Mouse (Mus musculus) neural tube, embryonic 14.5 days (tissue): ENCODE measurements around the gene Smarcd2. TPM values are rescaled to one million over a fixed set of nuclear protein-coding genes. Genes with fewer than 3 reads are reported as not detected.

ENCODE experiments used
- ATAC-seq: fragments of 200-750 bp; cut with Nextera tagmentation; 2 replicates; pipeline ENCODE4 v1.8.0; 2017; ENCODE audit warnings: low read depth, mild to moderate bottlenecking, moderate TSS enrichment, moderate library complexity
- H3K27ac ChIP-seq: fragments of 300-500 bp; sonication (generic); 2 replicates; pipeline ENCODE4 v1.5.1; 2014; ENCODE audit warnings: low read depth, mild to moderate bottlenecking, control low read depth, low read length, moderate library complexity, mixed read lengths
- H3K27me3 ChIP-seq: fragments of 300-500 bp; sonication (generic); 2 replicates; pipeline ENCODE4 v1.6.1; 2014; ENCODE audit warnings: low read length; ENCODE audit not compliant: control insufficient read depth, insufficient read depth
- H3K36me3 ChIP-seq: fragments of 300-500 bp; sonication (generic); 2 replicates; pipeline ENCODE4 v1.6.1; 2014; ENCODE audit warnings: low read length, mixed read lengths; ENCODE audit not compliant: control insufficient read depth, insufficient read depth
- H3K4me1 ChIP-seq: fragments of 300-500 bp; sonication (generic); 2 replicates; pipeline ENCODE4 v1.6.1; 2014; ENCODE audit warnings: low read length; ENCODE audit not compliant: control insufficient read depth, insufficient read depth
- H3K4me2 ChIP-seq: fragments of 300-500 bp; sonication (generic); 2 replicates; pipeline ENCODE4 v1.6.1; 2014; ENCODE audit warnings: mild to moderate bottlenecking, low read depth, low read length, control low read depth
- H3K4me3 ChIP-seq: fragments of 300-500 bp; sonication (generic); 2 replicates; pipeline ENCODE4 v1.5.1; 2014; ENCODE audit warnings: low read depth, low read length, control low read depth, mixed read lengths
- H3K9ac ChIP-seq: fragments of 300-500 bp; sonication (generic); replicated peaks from 2 replicates; pipeline ENCODE4 v1.6.1; 2014; ENCODE audit warnings: low read depth, mild to moderate bottlenecking, control low read depth, low read length, mixed read lengths
- H3K9me3 ChIP-seq: fragments of 300-500 bp; sonication (generic); 2 replicates; pipeline ENCODE4 v1.6.1; 2016; ENCODE audit warnings: low read length; ENCODE audit not compliant: control insufficient read depth
- WGBS: fragments of 180-500 bp; shearing (Covaris S2); extraction: QIAGEN DNeasy Blood & Tissue Kit; methylation state at CpG from one replicate; pipeline ENCODE4 v1.1.7; 2014; 5-methylcytosine and 5-hydroxymethylcytosine counted together
- polyA plus RNA-seq: library from polyadenylated mRNA; unstranded; fragments of >200 nt; fragmentation: Nextera tagmentation; extraction: Ambion mirVana; gene quantifications from 2 replicates; pipeline ENCODE4 v1.2.1, GENCODE M21; 2014

Gene Smarcd2
- 10.3 and 21.4 TPM in 2 replicates for polyA plus RNA-seq

GRCm38 (mm10) chr11:106272644-106273310 is at the start of gene Smarcd2:
Gene Smarcd2, minus strand, starts transcription at chr11:106272972.
- H3K27ac ChIP-seq = peak within 1 kb of the TSS; percentile 79
- peak; percentile 91 for ATAC-seq
- H3K4me2 ChIP-seq = peak within 1 kb of the TSS; percentile 79
- 1% methylated on average over 69 of the region's 72 CpGs for WGBS
- H3K4me1 ChIP-seq = peaks cover 24% of the 10 kb centered on the region
- H3K9me3 ChIP-seq = no peaks in the 10 kb centered on the region
- no peaks in the 10 kb centered on the region for H3K36me3 ChIP-seq
- peak within 1 kb of the TSS; percentile 89 for H3K4me3 ChIP-seq
- H3K9ac ChIP-seq = peak within 1 kb of the TSS; percentile 92
- H3K27me3 ChIP-seq = no peaks in the 10 kb centered on the region

DNA sequence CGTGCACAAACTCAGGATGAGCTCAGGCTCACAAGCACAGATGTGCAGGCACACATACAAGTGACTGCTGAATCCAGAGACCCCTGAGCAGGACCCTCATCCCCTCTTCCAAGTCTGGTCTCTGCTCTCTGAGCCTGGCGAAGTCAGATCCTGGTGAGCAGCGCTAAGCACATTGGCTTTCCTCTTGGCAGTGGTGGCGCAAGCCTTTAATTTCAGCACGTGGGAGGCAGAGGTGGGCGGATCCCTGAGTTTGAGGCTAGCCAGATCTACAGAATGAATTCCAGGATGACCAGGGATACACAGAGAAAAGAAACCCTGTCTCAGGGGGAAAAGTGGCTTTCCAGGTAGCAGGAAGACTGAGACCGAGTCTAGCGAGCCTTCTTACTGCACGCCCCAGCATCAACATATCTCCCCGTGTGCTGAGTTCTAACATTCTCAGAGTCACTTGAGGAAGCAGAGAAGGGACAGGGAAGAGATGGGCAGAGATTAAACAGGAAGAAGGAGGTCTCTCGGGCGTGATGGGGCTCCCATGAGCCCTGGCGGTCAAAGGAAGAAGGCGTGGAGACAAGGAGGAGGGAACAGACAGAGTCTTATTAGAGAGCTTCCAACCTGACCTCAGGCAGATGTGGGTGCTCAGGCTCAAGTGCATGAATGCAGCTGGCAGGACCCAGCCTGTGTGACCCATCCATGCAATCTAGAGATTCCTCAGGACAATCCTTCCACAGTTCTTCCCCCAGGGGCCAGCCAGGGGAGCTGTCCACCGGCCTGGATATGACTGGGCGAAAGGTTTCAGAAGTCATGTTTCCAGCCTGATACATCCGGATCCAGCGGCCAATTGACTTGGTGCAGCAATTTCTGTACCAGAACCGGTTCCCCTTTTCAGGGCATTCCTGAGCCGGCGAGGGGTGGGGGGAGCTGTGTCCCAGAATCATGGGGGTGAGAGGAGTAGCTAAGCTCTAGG is 45.9 kb upstream of the Smarcd2 start:
- no peak for ATAC-seq
- Histone ChIP-seq H3K4me1 (no peaks in the 10 kb centered on the region), H3K27ac (no peak overlapping the region), H3K9me3 (no peaks in the 10 kb centered on the region), H3K36me3 (no peaks in the 10 kb centered on the region), H3K4me2 (no peak overlapping the region), H3K4me3 (no peak overlapping the region), H3K27me3 (no peaks in the 10 kb centered on the region), H3K9ac (no peak overlapping the region)
- WGBS = 76% methylated on average over 21 of the region's 21 CpGs

DNA sequence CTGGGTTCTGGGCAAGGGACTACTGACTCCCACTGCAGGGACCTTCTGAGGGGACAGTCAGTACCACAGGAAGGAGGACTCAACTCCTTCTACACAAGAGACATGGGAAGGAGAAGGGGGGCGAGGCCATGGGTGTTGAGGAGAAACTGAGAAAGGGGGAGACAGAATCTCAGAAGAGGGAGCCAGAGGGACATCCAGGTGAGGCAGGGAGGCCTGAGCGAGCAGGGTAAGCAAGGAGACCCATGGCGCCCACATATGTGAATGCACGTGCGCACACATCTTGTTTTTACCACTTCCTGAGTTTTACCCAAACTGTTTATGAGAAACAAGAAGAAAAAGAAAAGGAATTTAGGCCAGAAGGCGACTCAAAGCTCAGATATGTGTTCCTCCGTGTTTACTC is 45.0 kb upstream of the Smarcd2 start:
- Histone ChIP-seq H3K4me3 (no peak overlapping the region), H3K9me3 (no peaks in the 10 kb centered on the region), H3K36me3 (no peaks in the 10 kb centered on the region), H3K4me2 (no peak overlapping the region), H3K27ac (no peak overlapping the region), H3K4me1 (no peaks in the 10 kb centered on the region), H3K27me3 (no peaks in the 10 kb centered on the region), H3K9ac (no peak overlapping the region)
- WGBS = 91% methylated on average over 7 of the region's 7 CpGs
- ATAC-seq = no peak

- Histone ChIP-seq H3K27ac (no peak overlapping the region), H3K4me1 (no peaks in the 10 kb centered on the region), H3K36me3 (no peaks in the 10 kb centered on the region), H3K9me3 (no peaks in the 10 kb centered on the region), H3K4me2 (no peak overlapping the region), H3K27me3 (no peaks in the 10 kb centered on the region), H3K9ac (no peak overlapping the region), H3K4me3 (no peak overlapping the region)
- WGBS = 82% methylated on average over 1 of the region's 1 CpGs
- ATAC-seq = no peak
These were observed 43.6 kb upstream of the Smarcd2 start for GRCm38 (mm10) chr11:106316416-106316815.

GRCm38 (mm10) chr11:106314333-106314812 is 41.6 kb upstream of the Smarcd2 start, which contains the start of gene Cd79b:
Gene Cd79b, minus strand, starts transcription at chr11:106314762.
- ATAC-seq = no peak

GRCm38 (mm10) chr11:106313533-106313932 is 40.8 kb upstream of the Smarcd2 start:
- H3K9me3 ChIP-seq = no peaks in the 10 kb centered on the region
- H3K4me3 ChIP-seq = no peak overlapping the region
- no peak overlapping the region for H3K4me2 ChIP-seq
- H3K27me3 ChIP-seq = no peaks in the 10 kb centered on the region
- H3K36me3 ChIP-seq = no peaks in the 10 kb centered on the region
- no peaks in the 10 kb centered on the region for H3K4me1 ChIP-seq
- no peak overlapping the region for H3K27ac ChIP-seq
- H3K9ac ChIP-seq = no peak overlapping the region
- ATAC-seq = no peak
- 70% methylated on average over 5 of the region's 5 CpGs for WGBS

More at GRCm38 (mm10) chr11:106314333-106314812, 41.6 kb upstream of the Smarcd2 start, which contains the start of gene Cd79b:
- H3K27ac ChIP-seq = no peak within 1 kb of the TSS
- H3K9me3 ChIP-seq = no peaks in the 10 kb centered on the region
- no peaks in the 10 kb centered on the region for H3K4me1 ChIP-seq
- H3K36me3 ChIP-seq = no peaks in the 10 kb centered on the region
- no peak within 1 kb of the TSS for H3K4me2 ChIP-seq
- 78% methylated on average over 9 of the region's 9 CpGs for WGBS
- no peak within 1 kb of the TSS for H3K9ac ChIP-seq
- H3K27me3 ChIP-seq = no peaks in the 10 kb centered on the region
- no peak within 1 kb of the TSS for H3K4me3 ChIP-seq

GRCm38 (mm10) chr11:106310123-106310522 is 37.4 kb upstream of the Smarcd2 start:
- WGBS = 75% methylated on average over 5 of the region's 5 CpGs

DNA sequence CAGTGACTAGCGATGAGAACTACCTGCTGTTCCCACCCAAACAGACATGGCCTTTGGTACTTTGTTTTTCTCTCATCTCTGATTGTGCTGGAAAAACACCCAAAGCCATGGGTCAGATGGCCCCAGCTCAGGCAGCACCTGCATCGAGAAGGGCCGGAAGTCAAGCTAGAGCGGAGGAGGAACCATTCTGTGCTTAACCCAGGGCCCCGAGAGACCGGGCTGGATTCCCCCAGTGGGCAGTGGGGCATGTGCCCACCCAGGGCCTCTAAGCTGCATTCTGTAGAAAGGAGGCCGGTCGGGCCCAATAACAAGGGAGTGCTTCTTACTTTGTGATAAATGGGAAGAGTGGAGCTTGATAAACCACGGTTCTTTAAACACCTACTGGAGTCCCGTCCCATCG is 35.4 kb upstream of the Smarcd2 start:
- Histone ChIP-seq H3K9ac (no peak overlapping the region), H3K4me2 (no peak overlapping the region), H3K4me1 (no peaks in the 10 kb centered on the region), H3K27ac (no peak overlapping the region), H3K4me3 (no peak overlapping the region), H3K36me3 (no peaks in the 10 kb centered on the region), H3K9me3 (no peaks in the 10 kb centered on the region), H3K27me3 (no peaks in the 10 kb centered on the region)
- 84% methylated on average over 11 of the region's 11 CpGs for WGBS
- no peak for ATAC-seq

More at GRCm38 (mm10) chr11:106310123-106310522, 37.4 kb upstream of the Smarcd2 start:
- Histone ChIP-seq H3K27me3 (no peaks in the 10 kb centered on the region), H3K36me3 (no peaks in the 10 kb centered on the region), H3K4me1 (no peaks in the 10 kb centered on the region), H3K4me3 (no peak overlapping the region), H3K27ac (no peak overlapping the region), H3K9ac (no peak overlapping the region), H3K4me2 (no peak overlapping the region), H3K9me3 (no peaks in the 10 kb centered on the region)
- ATAC-seq = no peak

DNA sequence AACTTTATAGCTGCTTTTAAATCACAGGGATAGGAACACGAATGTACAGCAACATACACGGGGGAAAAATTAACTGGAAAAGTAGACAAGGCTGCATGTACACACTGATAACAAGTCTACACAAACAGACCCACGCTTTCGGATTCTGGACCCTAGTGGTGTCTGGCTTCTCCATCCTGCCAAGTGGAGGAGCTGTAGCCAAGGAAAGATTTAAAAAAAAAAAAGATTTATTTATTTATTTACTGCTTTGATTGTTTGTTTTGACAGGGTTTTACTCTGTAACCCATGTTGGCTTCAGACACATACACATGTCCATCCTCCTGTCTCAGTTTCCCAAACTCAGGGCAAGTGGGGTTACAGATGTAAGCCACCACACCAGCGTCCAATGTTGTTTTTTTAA is 34.7 kb upstream of the Smarcd2 start:
- H3K27me3 ChIP-seq = no peaks in the 10 kb centered on the region
- H3K9ac ChIP-seq = no peak overlapping the region
- H3K36me3 ChIP-seq = no peaks in the 10 kb centered on the region
- ATAC-seq = no peak
- H3K4me3 ChIP-seq = no peak overlapping the region
- WGBS = 75% methylated on average over 5 of the region's 5 CpGs
- H3K4me1 ChIP-seq = no peaks in the 10 kb centered on the region
- no peak overlapping the region for H3K27ac ChIP-seq
- H3K9me3 ChIP-seq = no peaks in the 10 kb centered on the region
- H3K4me2 ChIP-seq = no peak overlapping the region
